Mouse (Mus musculus) embryonic fibroblast, embryonic 13.5 days (primary cell): ENCODE data around the gene Cntn4. TPM values are rescaled to one million over a fixed set of nuclear protein-coding genes. Genes with fewer than 3 reads are reported as not detected.

ENCODE experiments used
- H3K27ac ChIP-seq: 2 replicates; pipeline ENCODE4 v1.5.1; 2012; ENCODE audit warnings: low read length, control low read depth, inconsistent platforms; ENCODE audit not compliant: insufficient read depth
- H3K4me1 ChIP-seq: 2 replicates; pipeline ENCODE4 v1.6.1; 2011; ENCODE audit warnings: low read length; ENCODE audit not compliant: control insufficient read depth, insufficient read depth
- H3K4me3 ChIP-seq: 2 replicates; pipeline ENCODE4 v1.5.1; 2011; ENCODE audit warnings: mild to moderate bottlenecking, control low read depth, low read length; ENCODE audit not compliant: insufficient read depth
- CTCF ChIP-seq: IDR thresholded peaks from 2 replicates; pipeline ENCODE4 v1.5.1; 2011; ENCODE audit warnings: mild to moderate bottlenecking, control low read depth, low read length, moderate library complexity, borderline replicate concordance; ENCODE audit not compliant: insufficient read depth
- POLR2A ChIP-seq: IDR thresholded peaks from 2 replicates; pipeline ENCODE4 v1.6.1; 2011; ENCODE audit warnings: low read depth, mild to moderate bottlenecking, control low read depth, low read length, moderate library complexity
- polyA plus RNA-seq: library from polyadenylated mRNA; stranded (reverse); fragments of >200 nt; gene quantifications from 2 replicates; pipeline ENCODE4 v1.2.4, GENCODE M21; 2011; ENCODE audit warnings: low read depth; ENCODE audit not compliant: missing spikeins, insufficient read length

The Cntn4 gene
- polyA plus RNA-seq, 1 experiment, result 0.90 TPM

GRCm38 (mm10) chr6:106471840-106472608 is 794.6 kb downstream of the Cntn4 start:
- TF ChIP-seq CTCF, result no peak
- no peak for TF ChIP-seq POLR2A
- H3K27ac ChIP-seq, result no peak overlapping the region
- no peaks in the 10 kb centered on the region for H3K4me1 ChIP-seq
- no peak overlapping the region for H3K4me3 ChIP-seq

DNA sequence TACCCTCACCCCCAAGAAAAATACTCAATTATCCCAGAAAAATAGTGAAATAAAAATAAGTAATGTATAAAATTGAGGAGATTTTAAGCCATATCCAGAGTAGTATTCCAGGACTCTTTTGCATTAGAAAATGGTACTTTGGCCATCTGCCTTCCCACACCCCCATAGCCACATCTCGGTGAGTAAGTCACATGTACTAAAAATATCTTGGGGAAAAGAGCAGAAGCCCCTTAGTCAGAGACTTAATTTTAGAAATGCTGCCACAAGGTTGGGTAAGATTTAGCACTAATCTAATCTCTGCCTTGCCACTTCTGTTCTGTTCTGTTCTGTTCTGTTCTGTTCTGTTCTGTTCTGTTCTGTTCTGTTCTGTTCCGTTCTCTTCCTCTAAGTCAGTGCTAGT is 796.4 kb downstream of the Cntn4 start:
- TF ChIP-seq POLR2A (no peak), CTCF (no peak)
- Histone ChIP-seq H3K4me1 (no peaks in the 10 kb centered on the region), H3K27ac (peak overlapping the region; percentile 34; the same call in 1 of the 2 replicates), H3K4me3 (no peak overlapping the region)

- Histone ChIP-seq H3K27ac (no peak overlapping the region), H3K4me1 (no peaks in the 10 kb centered on the region), H3K4me3 (no peak overlapping the region)
- TF ChIP-seq CTCF (no peak), POLR2A (no peak)
Observed at GRCm38 (mm10) chr6:106481533-106481932, 804.1 kb downstream of the Cntn4 start.

DNA sequence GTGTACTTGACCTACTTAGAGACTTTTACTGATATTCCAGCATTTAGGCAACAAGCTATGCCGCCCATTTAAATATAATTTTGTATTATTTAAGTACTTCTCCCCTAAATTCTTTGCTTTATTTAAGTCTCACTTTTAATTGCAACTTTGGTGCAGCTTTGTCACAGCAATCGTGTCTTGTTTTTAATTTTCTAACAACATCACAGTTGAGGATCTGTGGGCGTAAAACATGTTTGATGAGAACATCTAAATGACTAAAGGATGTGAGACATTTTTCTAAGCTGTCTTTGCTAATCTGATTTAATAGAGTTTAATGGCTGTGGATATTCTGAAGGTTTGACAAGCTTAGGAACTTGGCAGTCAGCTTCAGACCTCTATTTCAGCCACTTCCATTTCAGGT is 818.8 kb downstream of the Cntn4 start:
- Histone ChIP-seq H3K4me3 (no peak overlapping the region), H3K4me1 (no peaks in the 10 kb centered on the region), H3K27ac (no peak overlapping the region)
- TF ChIP-seq CTCF (no peak), POLR2A (no peak)

DNA sequence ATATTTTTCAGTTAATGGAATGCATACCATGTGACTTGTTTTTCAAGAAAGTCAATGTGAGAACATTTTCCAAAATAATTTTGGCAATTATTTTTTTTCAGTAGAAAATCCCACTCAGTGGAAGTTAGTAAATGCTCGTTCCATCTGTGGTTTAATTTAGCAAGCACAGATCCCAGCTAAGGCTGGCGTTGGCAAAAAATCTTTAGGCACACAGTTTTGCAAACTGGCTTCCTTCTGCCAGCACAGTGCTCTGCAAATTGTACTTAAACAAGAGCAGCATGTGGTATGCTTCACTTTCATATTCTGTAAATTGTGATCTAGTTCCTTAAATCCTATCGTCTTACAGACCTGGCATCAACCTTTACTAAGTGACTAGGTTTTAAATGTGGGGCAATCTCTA is 821.7 kb downstream of the Cntn4 start:
- Histone ChIP-seq H3K27ac (no peak overlapping the region), H3K4me1 (no peaks in the 10 kb centered on the region), H3K4me3 (no peak overlapping the region)
- no peak for TF ChIP-seq CTCF
- no peak for TF ChIP-seq POLR2A

DNA sequence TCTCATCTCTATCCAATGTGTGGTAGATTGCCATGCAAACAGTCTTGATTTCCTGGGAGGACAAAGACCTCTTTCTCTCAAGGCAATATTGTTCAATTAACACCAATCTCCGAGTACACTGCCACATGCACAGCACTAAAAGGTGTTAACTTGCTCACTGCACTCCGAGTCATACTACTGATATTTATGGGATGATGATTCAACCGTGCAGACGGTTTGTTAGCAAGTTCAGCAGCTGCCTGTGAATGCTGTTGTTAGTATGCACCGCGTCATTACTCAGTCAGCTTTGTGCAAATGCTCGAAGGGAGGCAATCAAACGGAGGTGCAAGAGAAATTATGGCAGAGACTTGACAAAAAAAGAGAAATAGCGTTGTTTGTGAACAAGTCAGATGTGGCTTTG is 826.5 kb downstream of the Cntn4 start:
- Histone ChIP-seq H3K4me3 (no peak overlapping the region), H3K4me1 (no peaks in the 10 kb centered on the region), H3K27ac (no peak overlapping the region)
- TF ChIP-seq CTCF (no peak), POLR2A (no peak)

GRCm38 (mm10) chr6:106520367-106520766 is 842.9 kb downstream of the Cntn4 start:
- no peak overlapping the region for H3K27ac ChIP-seq
- no peaks in the 10 kb centered on the region for H3K4me1 ChIP-seq
- H3K4me3 ChIP-seq, result no peak overlapping the region
- no peak for TF ChIP-seq CTCF
- no peak for TF ChIP-seq POLR2A

DNA sequence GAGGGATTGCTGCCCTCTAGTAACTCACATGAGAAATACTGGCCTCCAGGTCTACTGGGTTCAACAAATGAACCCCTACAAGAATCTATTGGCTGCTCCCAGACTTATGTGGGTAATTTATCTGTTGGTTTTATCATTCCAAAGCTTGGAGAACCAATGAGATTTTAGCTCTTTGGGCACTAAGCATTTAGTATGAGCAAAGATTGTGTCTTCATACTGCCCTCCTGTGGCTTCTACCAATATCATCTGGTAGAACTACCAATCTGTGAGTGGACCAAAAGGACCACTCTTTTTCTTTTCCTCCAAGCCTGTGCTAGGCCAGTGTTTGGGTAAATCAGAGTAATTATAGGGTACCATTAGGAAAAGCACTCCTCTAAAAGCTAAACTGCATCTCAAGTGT is 866.0 kb downstream of the Cntn4 start:
- H3K27ac ChIP-seq, result no peak overlapping the region
- H3K4me3 ChIP-seq, result no peak overlapping the region
- TF ChIP-seq POLR2A (no peak), CTCF (no peak)
- H3K4me1 ChIP-seq, result no peaks in the 10 kb centered on the region

GRCm38 (mm10) chr6:106561649-106562048 is 884.2 kb downstream of the Cntn4 start:
- H3K4me3 ChIP-seq, result no peak overlapping the region
- no peak overlapping the region for H3K27ac ChIP-seq
- H3K4me1 ChIP-seq, result no peaks in the 10 kb centered on the region
- TF ChIP-seq POLR2A, result no peak
- no peak for TF ChIP-seq CTCF

- Histone ChIP-seq H3K4me1 (no peaks in the 10 kb centered on the region), H3K27ac (no peak overlapping the region), H3K4me3 (no peak overlapping the region)
- TF ChIP-seq POLR2A (no peak), CTCF (no peak)
Observed at GRCm38 (mm10) chr6:106565316-106565715, 887.9 kb downstream of the Cntn4 start.
